Mouse (Mus musculus): ENCODE measurements around the gene Ttc34. TPM values are rescaled to one million over a fixed set of nuclear protein-coding genes. Genes with fewer than 3 reads are reported as not detected.

Ttc34 gene
- total RNA-seq, 1 experiment from 2014 or later = not detected

Other genes with a start within 250 kb of the Ttc34 start
- gene Prdm16, start 200.6 kb upstream of the Ttc34 start, total RNA-seq (2017) = 1.7 and 8.1 TPM in 2 replicates
- gene Actrt2, start 169.6 kb upstream of the Ttc34 start, total RNA-seq (2017) = not detected in 2 replicates
- not detected in 2 replicates for gene Mmel1, start 32.1 kb downstream of the Ttc34 start, total RNA-seq (2017)
- 0.87 TPM in 1 of 2 replicates, not detected in the other for gene Fam213b, start 61.7 kb downstream of the Ttc34 start, total RNA-seq (2017)
- gene Tnfrsf14, start 91.1 kb downstream of the Ttc34 start, total RNA-seq (2017) = 45.4 and 71.6 TPM in 2 replicates
- not detected in 2 replicates for gene Hes5, start 123.5 kb downstream of the Ttc34 start, total RNA-seq (2017)
- 15.0 and 35.5 TPM in 2 replicates for gene Pank4, start 126.7 kb downstream of the Ttc34 start, total RNA-seq (2017)
- not detected in 2 replicates for gene Plch2, start 219.3 kb downstream of the Ttc34 start, total RNA-seq (2017)
- 11.9 and 12.3 TPM in 2 replicates for gene Pex10, start 229.6 kb downstream of the Ttc34 start, total RNA-seq (2017)
- 124 and 128 TPM in 2 replicates for gene Rer1, start 248.9 kb downstream of the Ttc34 start, total RNA-seq (2017)
- 2.6 and 10.3 TPM in 2 replicates for gene Morn1, start 249.1 kb downstream of the Ttc34 start, total RNA-seq (2017)